Mouse (Mus musculus): ENCODE measurements at regions not wholly inside any gene's neighbourhood (a gene's known extent, or its start where the extent isn't known, plus 50 kb on each side); places are given as distances from the start of the nearest gene placed in this dataset.

GRCm38 (mm10) chr7:136180996-136181395 lies 464.8 kb upstream of the Mki67 start:
- TF ChIP-seq CTCF (IDR thresholded peaks at IDR 0.05): no peak
- no peak for TF ChIP-seq EP300 (IDR thresholded peaks at IDR 0.05; ENCODE audit: insufficient read depth, low read depth, low read length)
